Mouse (Mus musculus): ENCODE data around the gene Cdc14b.
"Not testable (repeated sequence)": the region's sequence is repeated elsewhere in the genome, so short reads cannot be mapped to it uniquely, and the experiment has no call there.

The Cdc14b gene

DNA sequence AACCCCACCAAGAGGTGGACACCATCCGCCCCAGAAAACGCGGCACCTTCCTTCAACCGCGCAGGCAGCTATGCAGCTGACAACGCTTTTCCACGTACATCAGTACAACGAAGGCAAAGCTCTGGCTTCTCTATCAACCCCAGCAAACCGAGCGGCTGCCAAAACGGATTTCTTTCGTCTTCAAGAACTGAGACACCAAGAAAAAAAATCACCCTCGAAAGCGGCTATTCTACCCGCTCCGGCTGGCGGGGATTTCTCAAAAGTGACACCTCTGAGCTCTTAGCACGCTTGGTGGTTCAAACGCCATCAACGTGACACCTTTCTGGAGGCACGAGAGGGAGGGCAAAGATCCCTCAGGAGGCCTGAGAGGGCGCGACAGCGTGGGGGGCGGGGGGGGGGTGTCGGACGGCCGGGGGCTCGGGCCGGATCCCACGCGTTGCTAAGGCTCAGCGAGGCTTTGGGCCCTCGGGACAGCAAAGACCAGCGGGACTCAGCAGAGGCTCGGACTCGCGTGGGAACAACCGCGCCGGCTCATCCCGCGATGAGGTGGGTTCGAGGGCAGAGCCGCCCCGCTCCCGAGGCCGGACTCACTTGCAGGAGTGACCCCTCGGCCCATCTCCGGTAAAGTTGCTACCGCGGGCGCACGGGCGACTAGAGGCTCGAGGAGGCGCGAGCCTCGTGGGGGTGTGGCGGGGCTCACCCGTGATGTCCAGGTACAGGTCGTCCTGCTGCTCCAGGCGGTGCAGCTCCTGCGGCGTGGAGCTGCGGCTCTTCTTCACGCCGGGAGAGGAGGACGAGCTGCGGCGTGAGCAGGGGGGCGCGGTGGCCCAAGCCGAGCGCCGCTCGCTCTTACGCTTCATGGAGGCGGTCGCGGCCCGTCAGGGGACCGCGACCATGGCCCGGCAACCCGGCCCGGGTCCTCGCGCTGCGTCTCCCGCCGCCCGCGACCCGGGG is 922 bp downstream of the Cdc14b start:
- peak; percentile 27 to 28 for DNase-seq

- no peak for DNase-seq
Measured at GRCm38 (mm10) chr13:64273352-64273751, 1.7 kb downstream of the Cdc14b start.

GRCm38 (mm10) chr13:64268384-64268783 is 6.7 kb downstream of the Cdc14b start:
- no peak for DNase-seq

DNA sequence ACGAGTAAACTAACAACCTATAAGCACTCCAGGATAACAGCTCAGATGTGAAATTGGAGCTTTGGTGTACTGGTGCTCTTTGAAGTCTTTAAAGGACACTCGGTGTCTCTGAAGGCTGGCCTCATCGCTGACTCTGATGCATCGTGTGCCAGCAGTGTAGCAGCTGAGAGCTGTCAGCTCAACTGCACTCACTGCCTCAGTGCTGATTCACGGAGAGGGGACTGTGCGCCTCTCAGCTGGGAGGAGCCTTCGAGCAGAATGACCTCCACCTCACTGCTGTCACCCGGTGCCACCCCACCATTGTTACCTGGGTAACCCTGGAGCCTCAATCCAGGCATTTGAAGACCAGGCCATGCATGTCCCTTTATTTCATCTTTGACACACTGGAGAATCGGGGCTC is 7.9 kb downstream of the Cdc14b start:
- DNase-seq: no peak

DNA sequence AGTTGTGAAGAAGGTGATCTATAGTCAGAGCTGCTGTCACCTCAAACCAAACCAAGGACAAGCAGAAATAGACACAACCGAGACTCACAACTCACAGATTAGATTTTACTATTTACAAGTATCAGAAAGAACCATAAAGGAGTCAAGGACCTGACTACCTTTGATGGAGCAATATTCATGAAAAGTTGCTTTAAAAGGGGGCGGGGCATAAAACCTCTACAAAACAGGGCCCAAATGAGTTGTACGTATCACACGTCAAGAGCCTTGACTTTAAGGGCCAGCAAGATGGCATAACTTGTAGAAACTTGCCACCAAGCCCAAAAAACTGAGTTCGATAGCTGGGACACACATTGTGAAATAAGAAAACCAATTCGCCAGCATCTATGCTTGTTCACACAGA is 10.5 kb downstream of the Cdc14b start:
- DNase-seq: no peak

DNA sequence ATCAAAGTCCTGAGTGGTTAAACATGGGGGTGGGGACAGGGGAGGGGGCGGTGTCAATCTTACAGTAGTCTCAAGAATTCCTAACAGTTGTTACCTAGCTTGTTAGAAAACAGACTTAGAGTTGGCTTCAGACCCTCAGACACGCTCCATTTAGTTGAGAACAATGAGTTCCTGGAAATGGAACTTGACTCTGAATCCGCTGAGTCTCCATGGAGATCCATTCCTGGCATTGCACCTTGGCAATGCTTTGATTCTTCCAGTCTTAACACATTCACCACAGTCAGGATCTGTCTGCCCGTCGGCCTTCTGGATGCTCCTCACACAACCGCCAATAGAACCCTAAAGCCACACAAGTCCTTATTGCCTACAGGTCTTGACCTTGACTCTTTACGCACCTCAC is 15.2 kb downstream of the Cdc14b start:
- no peak for DNase-seq

DNA sequence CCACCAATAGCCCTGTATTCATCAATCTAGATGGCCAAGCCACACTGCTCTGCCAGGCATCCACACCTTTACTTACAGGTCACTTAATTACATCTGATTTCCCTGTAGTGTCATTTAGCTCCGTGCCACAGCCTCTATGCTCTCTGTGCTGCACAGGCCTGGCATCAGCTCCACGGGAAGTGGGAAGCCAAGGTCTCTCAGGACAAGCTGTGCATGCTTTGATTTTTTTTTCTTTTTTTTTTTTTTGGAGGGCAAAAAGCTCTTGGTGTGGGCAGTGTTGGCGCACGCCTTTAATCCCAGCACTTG is 16.6 kb downstream of the Cdc14b start:
- DNase-seq: no peak

- DNase-seq: no peak
Measured at GRCm38 (mm10) chr13:64257814-64258515, 17.1 kb downstream of the Cdc14b start.

GRCm38 (mm10) chr13:64257010-64257813 is 17.9 kb downstream of the Cdc14b start:
- no peak for DNase-seq

DNA sequence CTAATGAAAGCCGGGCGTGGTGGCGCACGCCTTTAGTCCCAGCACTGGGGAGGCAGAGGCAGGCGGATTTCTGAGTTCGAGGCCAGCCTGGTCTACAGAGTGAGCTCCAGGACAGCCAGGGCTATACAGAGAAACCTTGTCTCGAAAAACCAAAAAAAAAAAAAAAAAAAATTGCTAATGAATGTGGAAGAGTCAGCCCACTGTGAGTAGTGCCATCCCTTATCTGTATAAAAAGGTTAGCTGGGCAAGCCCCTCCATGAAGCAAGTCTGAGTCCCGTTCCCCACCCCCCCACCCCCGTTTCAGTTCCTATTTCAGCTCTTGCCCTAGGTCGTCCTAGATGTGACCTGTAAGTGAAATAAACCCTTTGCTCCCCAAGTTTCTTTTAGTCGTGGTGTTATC is 20.9 kb downstream of the Cdc14b start:
- DNase-seq: not testable (repeated sequence)

- DNase-seq: no peak
Measured at GRCm38 (mm10) chr13:64253697-64254096, 21.4 kb downstream of the Cdc14b start.

DNA sequence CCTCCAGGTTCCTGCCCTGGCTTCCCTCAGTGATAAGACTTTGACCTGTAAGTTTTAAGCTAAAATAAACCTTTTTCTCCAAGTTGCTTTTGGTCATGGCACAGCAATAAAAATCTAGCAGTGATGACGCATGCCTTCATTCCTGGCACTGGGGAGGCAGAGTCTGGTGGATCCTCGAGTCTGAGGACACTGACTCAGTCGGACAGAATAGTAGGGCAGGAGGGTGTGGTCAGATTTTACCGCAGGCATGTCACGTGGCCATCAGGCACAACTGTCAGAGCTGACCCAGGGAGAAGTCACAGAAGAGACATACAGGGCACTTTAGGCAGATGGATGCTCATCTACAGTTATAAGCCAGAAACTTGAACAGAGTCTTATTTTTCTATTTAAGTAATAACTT is 22.9 kb downstream of the Cdc14b start:
- no peak for DNase-seq

GRCm38 (mm10) chr13:64250363-64250762 is 24.7 kb downstream of the Cdc14b start:
- DNase-seq: peak; percentile 46 to 54

GRCm38 (mm10) chr13:64248775-64249524 is 26.1 kb downstream of the Cdc14b start:
- peak; percentile 92 to 94 for DNase-seq

DNA sequence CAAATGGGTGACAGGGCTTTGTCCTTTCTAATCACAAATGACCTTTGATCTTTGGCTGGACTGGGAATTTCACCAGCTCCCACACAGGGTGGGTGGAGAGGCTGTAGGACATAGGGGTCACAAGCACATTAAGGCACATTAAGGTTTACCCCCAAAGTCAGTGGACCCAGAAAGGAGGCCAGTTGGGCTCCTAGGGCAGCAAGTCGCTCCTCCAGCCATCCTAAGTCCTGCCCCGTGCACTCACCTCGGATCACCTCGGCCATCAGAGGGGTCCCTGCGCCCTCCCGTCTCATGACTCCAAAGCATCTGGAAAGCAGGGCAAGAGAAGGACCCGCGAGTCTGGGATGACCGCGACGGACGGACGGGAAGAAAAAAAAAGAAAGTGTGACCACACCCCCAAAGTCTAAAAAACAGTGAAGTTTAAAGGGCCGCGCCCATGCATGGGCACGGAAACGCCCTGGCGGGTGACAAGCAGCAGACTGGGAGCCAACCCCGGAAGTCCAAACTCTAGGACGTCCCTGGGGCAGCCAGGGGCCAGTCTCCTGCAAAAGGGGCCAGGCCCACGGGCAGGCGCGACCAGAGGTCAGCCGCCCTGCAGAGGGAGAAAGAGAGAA is 26.8 kb downstream of the Cdc14b start:
- peak; percentile 74 to 77 for DNase-seq

DNA sequence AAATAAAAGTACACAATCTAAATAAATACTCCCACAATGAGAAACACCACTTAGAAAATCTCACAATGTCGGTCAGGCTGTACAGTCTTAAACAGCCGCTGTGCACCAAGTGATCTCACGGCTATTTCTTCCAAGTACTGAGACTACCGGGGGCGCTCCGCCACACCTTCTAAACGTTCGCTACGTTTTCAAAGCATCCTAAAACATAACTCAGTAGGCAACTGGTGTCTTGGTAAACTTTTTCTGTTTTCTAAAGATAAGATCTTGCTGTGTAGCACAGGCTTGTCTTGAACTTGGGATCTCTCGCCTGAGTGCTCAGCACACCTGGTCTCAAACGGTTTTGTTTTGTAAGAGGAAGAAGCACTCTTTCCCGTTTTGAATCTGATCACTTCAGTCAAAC is 29.0 kb downstream of the Cdc14b start:
- peak; percentile 43 to 66 for DNase-seq

DNA sequence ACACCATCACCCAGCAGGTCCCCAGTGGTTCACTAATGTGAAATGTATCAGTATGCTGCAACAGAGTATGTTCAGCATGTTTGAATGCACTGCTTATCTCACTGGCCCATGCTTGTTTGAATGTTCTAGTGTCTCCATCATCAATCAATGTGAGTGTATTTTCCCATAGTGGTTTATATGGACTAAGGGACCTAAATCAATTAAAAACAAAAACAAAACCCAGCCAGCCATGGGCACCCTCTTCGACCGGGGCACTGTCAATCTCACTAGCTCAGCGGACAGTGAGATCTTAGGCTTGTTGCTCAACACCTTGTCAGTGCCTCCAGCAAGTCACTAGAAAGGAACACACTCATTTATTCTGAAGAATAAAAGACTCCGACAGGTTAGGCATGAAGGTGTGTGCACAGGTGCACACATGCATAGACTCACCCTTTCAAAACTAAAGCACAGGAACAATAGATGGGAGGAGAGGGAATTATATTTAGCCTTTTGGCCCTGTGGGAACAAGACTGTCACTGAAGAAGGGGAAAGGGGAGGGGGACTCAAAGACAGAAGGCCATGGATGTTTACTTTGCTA is 30.3 kb downstream of the Cdc14b start:
- DNase-seq: no peak

- DNase-seq: no peak
Measured at GRCm38 (mm10) chr13:64242721-64243120, 32.4 kb downstream of the Cdc14b start.

DNA sequence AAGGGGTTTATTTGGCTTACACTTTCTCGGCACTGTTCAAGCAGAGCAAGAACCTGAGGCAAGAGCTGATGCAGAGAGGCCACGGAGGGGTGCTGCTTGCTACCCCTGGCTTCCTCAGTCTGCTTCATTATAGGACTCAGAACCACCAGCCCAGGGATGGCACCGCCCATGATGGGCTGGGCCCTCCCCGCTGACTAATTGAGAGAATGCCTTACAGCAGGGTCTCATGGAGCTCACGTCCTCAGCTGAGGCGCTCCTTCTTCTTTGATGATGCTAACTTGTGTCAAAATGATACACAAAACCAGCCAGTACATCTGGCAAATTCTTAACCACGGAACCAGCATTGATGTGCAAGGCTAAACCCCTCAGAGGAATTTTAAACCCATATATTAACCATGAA is 34.5 kb downstream of the Cdc14b start:
- no peak for DNase-seq

DNA sequence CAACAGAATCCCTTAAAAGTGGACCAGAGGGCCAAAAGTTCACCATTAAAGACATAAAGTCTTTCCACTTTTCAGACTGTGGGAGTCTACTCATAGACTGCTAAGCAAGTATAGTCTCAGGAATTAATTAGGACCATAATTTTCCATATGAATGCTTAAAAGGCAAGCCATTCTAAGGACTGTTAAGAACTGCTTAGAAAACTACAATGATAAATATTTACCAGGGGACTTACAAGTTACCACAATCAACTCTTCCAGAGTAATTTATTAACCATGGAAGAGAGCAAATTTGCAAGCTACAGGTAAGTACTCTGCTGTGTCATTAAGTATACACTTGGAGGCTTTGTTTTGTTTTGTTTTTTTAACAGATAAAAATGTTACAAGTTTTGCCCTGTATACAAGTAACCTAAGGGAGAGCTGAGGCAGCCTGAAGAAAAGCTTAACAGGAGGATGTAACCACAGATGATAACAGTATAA is 37.4 kb downstream of the Cdc14b start:
- no peak for DNase-seq

- DNase-seq: no peak
Measured at GRCm38 (mm10) chr13:64237000-64237680, 38.0 kb downstream of the Cdc14b start.

All from thymus, postnatal 36 days (tissue).